Mouse (Mus musculus): ENCODE results near the gene Necab3. TPM values are rescaled to one million over a fixed set of nuclear protein-coding genes. Genes with fewer than 3 reads are reported as not detected.
A peak's percentile ranks its signal among the peaks of the same experiment; 100 is the strongest.

Necab3 gene
- polyA plus RNA-seq, 1 experiment = 0.46 TPM

DNA sequence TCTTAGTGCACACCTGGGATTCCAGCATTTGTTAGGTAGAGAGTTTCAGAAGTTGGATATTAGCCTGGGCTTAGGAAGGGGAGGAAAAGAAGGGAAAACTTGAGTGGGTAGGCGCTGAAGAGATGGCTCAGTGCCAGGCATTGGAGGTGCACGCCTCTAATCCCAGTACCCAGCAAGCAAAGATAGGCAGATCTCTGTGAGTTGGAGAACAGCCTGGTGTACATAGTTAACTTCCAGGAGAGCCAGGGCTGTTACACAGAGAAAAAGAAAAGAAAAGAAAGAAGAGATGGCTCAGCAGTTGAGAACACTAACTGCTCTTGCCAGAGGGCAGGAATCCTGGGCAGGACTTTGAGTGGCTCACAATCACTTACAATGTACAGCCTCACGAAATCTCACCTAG is 32.2 kb downstream of the Necab3 start:
- H3ac ChIP-seq (ENCODE audit: control insufficient read depth, insufficient read length, low read depth) = no peak overlapping the region
- H3K79me3 ChIP-seq (ENCODE audit: low read depth) = no peaks in the 10 kb centered on the region
- H3K4me3 ChIP-seq (ENCODE audit: insufficient read depth, poor library complexity, severe bottlenecking) = no peak overlapping the region
- no peaks in the 10 kb centered on the region for H3K79me2 ChIP-seq (ENCODE audit: control insufficient read depth, insufficient read depth)
- TF ChIP-seq FOSL1 (IDR thresholded peaks at IDR 0.05; ENCODE audit: insufficient read depth, low read length, poor library complexity, severe bottlenecking) = no peak
- H3K36me3 ChIP-seq (ENCODE audit: control insufficient read depth, insufficient read depth) = peaks cover 61% of the 10 kb centered on the region
- no peaks in the 10 kb centered on the region for H3K27me3 ChIP-seq (ENCODE audit: control insufficient read depth, insufficient read depth, insufficient read length)

DNA sequence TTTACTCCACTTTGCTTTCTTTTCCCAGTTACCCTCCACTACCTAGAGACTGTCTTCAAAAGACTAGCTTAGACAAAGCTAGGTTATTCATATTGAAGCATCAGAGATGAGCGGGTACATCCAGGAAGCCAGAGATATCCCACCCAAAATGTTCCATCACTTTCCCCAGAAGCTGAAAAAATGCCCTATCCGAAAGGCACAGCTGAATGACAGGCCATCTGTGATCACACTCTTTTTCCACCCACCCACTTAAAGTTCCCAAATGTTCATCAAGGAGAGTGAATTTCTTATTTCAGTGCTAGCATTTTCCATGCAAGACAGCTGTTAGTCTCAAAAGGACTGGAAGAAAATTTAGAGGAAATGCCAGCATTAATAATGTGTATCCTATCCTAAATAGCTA is 33.4 kb downstream of the Necab3 start:
- Histone ChIP-seq H3K79me3 (ENCODE audit: low read depth) (no peaks in the 10 kb centered on the region), H3K27me3 (ENCODE audit: control insufficient read depth, insufficient read depth, insufficient read length) (no peaks in the 10 kb centered on the region), H3K4me3 (ENCODE audit: insufficient read depth, poor library complexity, severe bottlenecking) (no peak overlapping the region), H3K36me3 (ENCODE audit: control insufficient read depth, insufficient read depth) (peaks cover 61% of the 10 kb centered on the region), H3ac (ENCODE audit: control insufficient read depth, insufficient read length, low read depth) (no peak overlapping the region), H3K79me2 (ENCODE audit: control insufficient read depth, insufficient read depth) (no peaks in the 10 kb centered on the region)
- TF ChIP-seq CEBPB (IDR thresholded peaks at IDR 0.05; ENCODE audit: low read depth) = no peak
- no peak for TF ChIP-seq MYOD1 (IDR thresholded peaks at IDR 0.05; ENCODE audit: control insufficient read depth, insufficient read length, low read depth)
- TF ChIP-seq MAX (IDR thresholded peaks at IDR 0.05) = no peak
- no peak for TF ChIP-seq FOSL1 (IDR thresholded peaks at IDR 0.05; ENCODE audit: insufficient read depth, low read length, poor library complexity, severe bottlenecking)
- TF ChIP-seq USF1 (IDR thresholded peaks at IDR 0.05; ENCODE audit: low read depth) = no peak
- TF ChIP-seq CTCF (IDR thresholded peaks at IDR 0.05; ENCODE audit: control insufficient read depth, insufficient read depth, insufficient read length) = no peak
- TF ChIP-seq MYOG (IDR thresholded peaks at IDR 0.05; ENCODE audit: control insufficient read depth, extremely low read depth, insufficient read length) = no peak

DNA sequence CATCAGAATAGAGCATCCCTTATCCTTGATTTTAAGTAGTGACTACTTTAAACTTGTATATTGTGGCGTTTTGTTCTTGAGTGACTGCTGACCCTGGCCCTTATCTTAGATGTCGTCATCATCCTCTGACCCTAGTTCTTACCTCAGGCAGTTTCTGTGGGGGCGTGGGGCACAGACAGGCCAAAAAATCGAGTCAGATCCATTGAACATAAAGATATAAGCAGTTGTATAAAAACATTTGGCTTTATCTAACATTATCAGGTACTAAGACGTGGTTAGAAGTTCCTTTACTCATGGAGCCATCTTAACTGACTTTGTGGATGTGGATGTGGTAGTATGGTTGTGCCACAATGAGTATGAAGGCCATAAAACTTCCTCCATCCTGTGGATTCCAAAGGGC is 36.4 kb downstream of the Necab3 start:
- H3K4me3 ChIP-seq (ENCODE audit: insufficient read depth, poor library complexity, severe bottlenecking) = no peak overlapping the region
- H3K79me2 ChIP-seq (ENCODE audit: control insufficient read depth, insufficient read depth) = no peaks in the 10 kb centered on the region
- TF ChIP-seq CEBPB (IDR thresholded peaks at IDR 0.05; ENCODE audit: low read depth) = no peak
- TF ChIP-seq MYOG (IDR thresholded peaks at IDR 0.05; ENCODE audit: control insufficient read depth, extremely low read depth, insufficient read length) = no peak
- no peak for TF ChIP-seq USF1 (IDR thresholded peaks at IDR 0.05; ENCODE audit: low read depth)
- TF ChIP-seq MYOD1 (IDR thresholded peaks at IDR 0.05; ENCODE audit: control insufficient read depth, insufficient read length, low read depth) = no peak
- TF ChIP-seq MAX (IDR thresholded peaks at IDR 0.05) = no peak
- no peak for TF ChIP-seq CTCF (IDR thresholded peaks at IDR 0.05; ENCODE audit: control insufficient read depth, insufficient read depth, insufficient read length)
- TF ChIP-seq FOSL1 (IDR thresholded peaks at IDR 0.05; ENCODE audit: insufficient read depth, low read length, poor library complexity, severe bottlenecking) = no peak
- H3K36me3 ChIP-seq (ENCODE audit: control insufficient read depth, insufficient read depth) = peaks cover 49% of the 10 kb centered on the region
- H3K79me3 ChIP-seq (ENCODE audit: low read depth) = no peaks in the 10 kb centered on the region
- H3ac ChIP-seq (ENCODE audit: control insufficient read depth, insufficient read length, low read depth) = no peak overlapping the region
- H3K27me3 ChIP-seq (ENCODE audit: control insufficient read depth, insufficient read depth, insufficient read length) = no peaks in the 10 kb centered on the region

- peak; percentile 67 for TF ChIP-seq USF1 (IDR thresholded peaks at IDR 0.05; ENCODE audit: low read depth)
- TF ChIP-seq MAX (IDR thresholded peaks at IDR 0.05) = no peak
- Histone ChIP-seq H3K79me3 (ENCODE audit: low read depth) (no peaks in the 10 kb centered on the region), H3K27me3 (ENCODE audit: control insufficient read depth, insufficient read depth, insufficient read length) (no peaks in the 10 kb centered on the region), H3K79me2 (ENCODE audit: control insufficient read depth, insufficient read depth) (no peaks in the 10 kb centered on the region), H3K36me3 (ENCODE audit: control insufficient read depth, insufficient read depth) (peaks cover 49% of the 10 kb centered on the region), H3ac (ENCODE audit: control insufficient read depth, insufficient read length, low read depth) (no peak overlapping the region), H3K4me3 (ENCODE audit: insufficient read depth, poor library complexity, severe bottlenecking) (no peak overlapping the region)
Measured at GRCm38 (mm10) chr2:154521449-154521848, 37.2 kb downstream of the Necab3 start.

DNA sequence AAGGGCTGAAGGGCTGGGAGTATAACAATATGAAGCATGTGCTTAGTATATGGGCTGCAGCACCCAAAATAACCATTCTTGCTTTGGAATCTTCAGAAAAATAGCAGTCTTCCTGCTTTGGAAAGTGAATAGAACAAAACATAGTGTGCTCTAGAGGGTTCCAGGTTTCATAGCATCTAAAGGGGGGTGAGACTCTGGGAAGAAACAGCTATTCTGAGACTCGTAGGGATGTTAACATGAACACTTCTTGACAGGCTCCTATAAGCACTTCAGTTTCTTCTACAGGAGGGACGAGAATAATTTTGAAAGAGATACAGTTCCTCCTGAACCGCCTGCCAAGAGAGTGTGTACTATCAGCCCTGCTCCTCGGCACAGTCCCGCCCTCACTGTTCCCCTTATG is 41.3 kb downstream of the Necab3 start:
- Histone ChIP-seq H3K36me3 (ENCODE audit: control insufficient read depth, insufficient read depth) (peaks cover 37% of the 10 kb centered on the region), H3K79me3 (ENCODE audit: low read depth) (no peaks in the 10 kb centered on the region), H3ac (ENCODE audit: control insufficient read depth, insufficient read length, low read depth) (no peak overlapping the region), H3K79me2 (ENCODE audit: control insufficient read depth, insufficient read depth) (no peaks in the 10 kb centered on the region), H3K27me3 (ENCODE audit: control insufficient read depth, insufficient read depth, insufficient read length) (no peaks in the 10 kb centered on the region), H3K4me3 (ENCODE audit: insufficient read depth, poor library complexity, severe bottlenecking) (no peak overlapping the region)
- TF ChIP-seq CEBPB (IDR thresholded peaks at IDR 0.05; ENCODE audit: low read depth) (no peak), FOSL1 (IDR thresholded peaks at IDR 0.05; ENCODE audit: insufficient read depth, low read length, poor library complexity, severe bottlenecking) (no peak)

GRCm38 (mm10) chr2:154516944-154517343 is 41.7 kb downstream of the Necab3 start:
- Histone ChIP-seq H3K4me3 (ENCODE audit: insufficient read depth, poor library complexity, severe bottlenecking) (no peak overlapping the region), H3K79me3 (ENCODE audit: low read depth) (no peaks in the 10 kb centered on the region), H3K79me2 (ENCODE audit: control insufficient read depth, insufficient read depth) (no peaks in the 10 kb centered on the region), H3K36me3 (ENCODE audit: control insufficient read depth, insufficient read depth) (peaks cover 36% of the 10 kb centered on the region), H3K27me3 (ENCODE audit: control insufficient read depth, insufficient read depth, insufficient read length) (no peaks in the 10 kb centered on the region), H3ac (ENCODE audit: control insufficient read depth, insufficient read length, low read depth) (no peak overlapping the region)
- no peak for TF ChIP-seq MAX (IDR thresholded peaks at IDR 0.05)
- TF ChIP-seq MYOD1 (IDR thresholded peaks at IDR 0.05; ENCODE audit: control insufficient read depth, insufficient read length, low read depth) = no peak
- no peak for TF ChIP-seq CEBPB (IDR thresholded peaks at IDR 0.05; ENCODE audit: low read depth)
- TF ChIP-seq USF1 (IDR thresholded peaks at IDR 0.05; ENCODE audit: low read depth) = no peak
- no peak for TF ChIP-seq CTCF (IDR thresholded peaks at IDR 0.05; ENCODE audit: control insufficient read depth, insufficient read depth, insufficient read length)

GRCm38 (mm10) chr2:154510141-154510540 is 48.5 kb downstream of the Necab3 start:
- TF ChIP-seq CTCF (IDR thresholded peaks at IDR 0.05; ENCODE audit: control insufficient read depth, insufficient read depth, insufficient read length) (no peak), MYOD1 (IDR thresholded peaks at IDR 0.05; ENCODE audit: control insufficient read depth, insufficient read length, low read depth) (no peak), MAX (IDR thresholded peaks at IDR 0.05) (no peak)
- Histone ChIP-seq H3K4me3 (ENCODE audit: insufficient read depth, poor library complexity, severe bottlenecking) (no peak overlapping the region), H3K79me2 (ENCODE audit: control insufficient read depth, insufficient read depth) (no peaks in the 10 kb centered on the region), H3K79me3 (ENCODE audit: low read depth) (no peaks in the 10 kb centered on the region), H3K36me3 (ENCODE audit: control insufficient read depth, insufficient read depth) (peaks cover 46% of the 10 kb centered on the region), H3ac (ENCODE audit: control insufficient read depth, insufficient read length, low read depth) (no peak overlapping the region), H3K27me3 (ENCODE audit: control insufficient read depth, insufficient read depth, insufficient read length) (no peaks in the 10 kb centered on the region)

Data from C2C12 (cell line).